Mouse (Mus musculus): ENCODE data around the gene 2210418O10Rik.
"Not testable (repeated sequence)": the region's sequence is repeated elsewhere in the genome, so short reads cannot be mapped to it uniquely, and the experiment has no call there.

The 2210418O10Rik gene

DNA sequence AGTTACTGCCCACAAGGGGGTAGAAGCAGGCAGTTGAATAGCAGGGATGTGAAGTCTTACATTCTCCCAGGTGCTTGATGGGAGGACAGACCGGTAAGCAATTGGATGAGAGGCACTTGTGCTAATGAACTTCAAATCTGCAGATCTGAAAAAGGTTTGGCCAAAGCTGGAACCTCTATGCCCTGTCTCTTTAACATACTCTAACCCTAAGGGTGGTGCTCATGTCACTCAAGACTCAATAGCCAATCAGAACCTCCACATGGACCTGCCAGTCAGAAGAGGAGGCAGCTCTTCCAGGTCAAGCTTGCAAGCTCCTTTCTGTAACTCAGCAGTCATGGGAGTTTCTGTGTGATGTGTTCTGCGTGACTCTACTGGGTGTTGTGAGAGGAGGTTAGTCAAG lies at the start of gene 2210418O10Rik:
Gene 2210418O10Rik (plus strand): TSS at position 301 of the 400 bp plus-strand sequence.
- not testable (repeated sequence) for DNase-seq (ENCODE audit: low spot score)

GRCm38 (mm10) chr2:176248519-176248918 lies 22.1 kb downstream of the 2210418O10Rik start:
- DNase-seq (ENCODE audit: low spot score) = not testable (repeated sequence)

Data from adipocyte (in vitro differentiated cells).